Mouse (Mus musculus) urinary bladder, postnatal 4 days (tissue): ENCODE measurements at regions not wholly inside any gene's neighbourhood (a gene's known extent, or its start where the extent isn't known, plus 50 kb on each side); places are given as distances from the start of the nearest gene placed in this dataset.

ENCODE experiments used
- DNase-seq, 2 experiments: peaks; one replicate each; pipeline ENCODE4 v3.0.0; 2021 to 2022; ENCODE audit warnings: low spot score in 2 of 2

- no peak for DNase-seq
Measured at GRCm38 (mm10) chr14:23237376-23237775, 776.9 kb downstream of the Kcnma1 start.

- no peak for DNase-seq
Measured at GRCm38 (mm10) chr14:23198676-23199075, 815.6 kb downstream of the Kcnma1 start.

DNA sequence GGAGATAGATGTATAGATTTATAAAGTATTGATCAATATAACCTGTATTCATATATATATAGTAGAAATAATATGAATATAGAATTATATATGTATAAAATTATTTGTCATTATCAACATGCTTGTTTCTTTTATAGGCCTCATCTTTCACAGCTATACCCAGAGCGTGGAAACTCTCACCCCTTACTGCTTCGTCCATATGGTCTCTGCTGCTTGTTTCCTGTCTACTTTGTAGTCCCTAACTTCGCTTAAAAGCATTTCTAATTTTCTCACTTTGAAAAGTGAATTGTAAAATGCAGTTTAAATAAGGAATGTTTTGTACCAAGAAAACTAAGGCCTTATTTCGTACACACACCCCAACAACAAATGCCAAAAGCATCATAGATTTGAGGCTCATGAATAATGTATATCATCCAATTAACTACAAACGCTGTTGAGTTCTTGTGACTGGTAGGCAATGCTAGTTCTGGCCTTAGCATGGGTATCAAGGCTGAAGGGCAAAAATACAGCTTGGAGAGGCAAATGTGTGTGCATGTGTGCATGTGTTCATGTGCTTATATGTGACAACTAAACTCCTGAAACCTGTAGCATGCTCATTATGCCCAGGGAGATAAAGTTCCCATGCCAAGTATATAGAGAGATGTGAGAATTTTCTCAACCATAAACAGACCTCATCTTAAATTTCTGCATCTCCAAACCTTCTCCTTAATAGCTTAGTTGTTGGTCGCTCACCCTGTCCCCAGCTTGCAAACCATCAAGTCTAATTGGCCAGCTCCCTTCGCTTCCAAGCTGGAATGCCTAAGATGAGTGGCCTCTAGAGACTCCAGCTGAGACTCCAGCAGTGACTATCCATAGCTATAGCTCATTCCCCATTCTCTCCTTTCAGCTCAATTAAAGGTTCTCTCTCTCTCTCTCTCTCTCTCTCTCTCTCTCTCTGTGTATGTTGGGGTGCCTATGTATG is 819.4 kb downstream of the Kcnma1 start:
- DNase-seq = no peak

- DNase-seq = no peak
Measured at GRCm38 (mm10) chr14:23192566-23192965, 821.7 kb downstream of the Kcnma1 start.

DNA sequence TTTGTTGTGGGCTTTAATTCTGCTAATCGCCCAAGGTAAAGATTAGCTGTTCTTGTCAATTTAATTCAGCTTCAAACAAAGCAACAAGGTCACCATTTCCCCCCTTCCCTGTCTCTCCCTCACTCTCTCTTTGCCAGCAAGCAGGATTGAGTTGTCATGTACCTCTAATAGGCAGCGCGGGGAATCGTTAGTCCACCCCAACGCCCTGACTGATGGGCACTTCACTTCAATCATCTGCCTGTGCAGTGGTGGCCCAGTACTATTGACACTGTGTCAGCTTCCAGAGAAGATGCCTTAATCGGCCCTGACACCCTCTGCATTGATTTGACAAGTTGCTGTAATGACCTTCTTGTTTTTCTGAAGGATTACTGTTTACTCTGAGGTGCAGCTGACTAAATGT is 828.9 kb downstream of the Kcnma1 start:
- DNase-seq = no peak

DNA sequence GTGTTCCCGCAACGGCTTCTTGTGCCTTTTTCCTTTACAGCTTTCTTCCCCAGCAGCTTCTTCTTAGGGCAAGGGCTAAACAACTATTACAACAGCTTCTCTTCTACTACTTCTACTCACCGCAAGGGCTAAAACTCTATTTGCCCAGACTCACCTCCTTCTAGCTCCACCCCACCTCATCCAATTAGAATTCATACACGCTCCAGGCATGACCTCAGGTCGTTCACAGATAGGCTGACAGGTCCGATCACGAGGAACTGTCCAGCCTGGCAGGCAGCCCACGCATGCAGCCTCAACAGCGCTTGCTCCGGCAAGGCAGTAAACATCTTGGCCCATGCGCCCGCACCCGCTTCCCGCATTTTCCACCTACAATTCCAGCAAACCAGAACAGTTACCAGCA is 844.9 kb downstream of the Kcnma1 start:
- DNase-seq = no peak

DNA sequence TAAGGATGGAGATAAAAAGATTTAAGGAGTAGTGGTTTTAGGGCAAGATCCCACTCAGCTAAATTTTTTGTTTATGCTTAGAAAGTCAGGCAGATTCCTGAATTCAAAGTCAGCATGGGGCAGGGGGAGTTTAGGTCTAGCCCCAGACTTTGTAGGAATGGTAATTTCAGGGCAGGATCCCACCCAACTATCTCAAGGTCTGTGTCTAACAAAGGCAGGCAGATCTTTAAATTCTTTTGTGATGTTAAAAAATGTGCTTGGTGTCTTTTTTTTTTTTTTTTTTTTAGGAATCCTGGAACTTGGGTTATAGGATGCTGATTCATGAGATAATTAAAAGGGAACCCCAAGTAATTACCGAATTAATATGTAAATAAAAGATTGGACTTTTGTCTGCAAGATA is 853.7 kb downstream of the Kcnma1 start:
- DNase-seq = no peak

DNA sequence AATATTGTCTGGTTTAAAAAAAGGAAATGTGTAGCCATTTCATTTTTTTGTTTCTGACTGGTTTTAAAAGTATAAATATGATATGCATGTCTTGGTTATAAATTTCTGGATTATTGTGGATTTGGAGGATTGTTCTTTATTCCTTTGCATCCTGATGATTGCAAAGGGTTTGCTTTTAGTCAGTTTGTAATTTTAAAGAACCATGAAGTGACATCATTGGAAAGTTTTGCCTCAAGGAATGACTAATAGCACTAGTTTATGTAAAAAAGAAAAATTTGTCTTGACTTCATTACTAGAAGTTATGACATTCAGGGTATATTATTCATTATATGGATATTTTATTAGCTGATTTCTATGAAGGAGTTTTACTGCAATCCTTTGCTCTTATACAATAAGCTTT is 863.9 kb downstream of the Kcnma1 start:
- no peak for DNase-seq

DNA sequence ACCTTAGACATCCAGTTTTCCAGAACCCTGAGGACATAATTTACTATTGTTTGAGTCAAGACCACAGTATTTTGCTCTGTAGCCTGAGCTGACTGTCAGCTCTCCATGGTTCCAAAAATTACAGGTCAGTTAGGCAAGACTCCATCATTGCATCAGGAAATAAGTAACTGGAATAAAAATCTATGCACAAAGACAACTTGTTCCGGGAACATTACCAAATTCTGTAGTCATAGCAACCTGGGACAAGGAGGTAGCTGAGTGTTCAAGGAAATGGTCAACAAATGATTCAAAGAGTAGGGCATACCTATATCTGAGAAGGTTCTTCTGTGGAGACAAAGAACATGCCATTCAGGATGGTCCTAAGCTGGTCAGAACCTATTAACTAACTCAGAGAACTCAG is 867.3 kb downstream of the Kcnma1 start:
- DNase-seq = no peak

DNA sequence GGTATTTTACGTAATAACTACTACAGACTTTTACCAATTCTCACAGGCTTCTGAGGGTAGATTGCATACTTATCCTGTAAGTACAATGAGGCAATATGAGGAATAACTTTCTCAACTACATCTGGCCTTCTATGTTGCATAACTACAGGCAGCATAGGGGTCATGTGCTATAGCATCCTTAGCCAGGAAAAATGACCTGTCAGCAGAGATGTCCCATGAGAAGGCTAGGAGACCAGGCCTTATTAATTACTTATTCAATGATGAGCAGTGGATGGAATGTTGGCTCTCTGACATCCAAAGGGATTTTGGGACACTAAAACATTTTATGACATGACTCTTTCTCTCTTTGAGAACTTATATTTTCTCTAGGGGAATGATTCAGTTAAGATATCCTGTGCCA is 873.9 kb downstream of the Kcnma1 start:
- DNase-seq = no peak

DNA sequence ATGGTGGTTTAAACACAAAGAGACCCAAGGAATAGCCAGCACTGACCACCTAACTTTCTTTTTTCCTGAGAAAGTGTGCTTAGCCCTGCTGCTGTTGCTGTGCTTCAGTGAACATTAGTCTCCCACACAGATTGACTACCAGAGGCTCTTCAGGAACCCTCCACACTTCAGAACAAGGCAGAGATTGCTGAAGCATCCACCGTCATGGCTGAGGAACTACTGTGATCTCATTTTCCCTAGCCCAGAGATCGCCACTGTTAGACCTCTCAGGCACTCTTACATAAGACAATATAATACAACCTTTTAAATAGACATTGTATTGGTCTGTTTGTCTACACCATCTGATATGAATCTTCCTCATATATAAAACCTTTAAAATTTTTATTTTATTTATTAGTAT is 879.6 kb downstream of the Kcnma1 start:
- DNase-seq = no peak

GRCm38 (mm10) chr14:23131736-23132519 is 882.4 kb downstream of the Kcnma1 start:
- peak in 1 of 2 experiments; percentile 22 for DNase-seq

DNA sequence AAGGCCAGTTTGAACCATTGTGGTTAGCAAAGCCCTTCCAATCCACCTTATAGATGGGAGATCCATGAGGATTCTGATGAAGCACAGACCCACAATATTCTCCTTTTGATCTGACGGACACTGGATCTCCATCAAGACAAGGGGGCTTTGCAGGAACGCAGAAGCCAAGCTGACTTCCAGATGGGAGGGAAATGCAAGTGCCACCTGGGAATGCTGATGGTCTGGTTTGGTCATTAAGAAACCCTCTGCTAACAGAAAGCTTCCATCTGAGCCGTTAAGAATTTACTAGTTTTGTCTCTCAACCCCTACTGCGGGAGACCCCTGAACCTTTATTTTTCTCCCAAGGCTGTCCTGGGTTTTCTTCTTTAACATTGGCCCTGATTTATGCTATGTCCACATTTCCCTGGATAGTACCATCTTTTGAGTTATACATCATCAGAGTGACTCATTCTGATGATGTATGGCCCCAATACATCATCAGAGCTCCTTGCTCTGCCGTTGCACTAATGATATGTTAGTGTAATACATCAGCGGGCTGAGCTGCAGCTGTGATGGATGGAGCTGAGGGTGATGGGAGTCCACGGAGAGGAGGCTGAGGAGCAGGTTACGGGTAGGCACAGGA is 898.3 kb downstream of the Kcnma1 start:
- DNase-seq = no peak

GRCm38 (mm10) chr14:23114910-23115309 is 899.4 kb downstream of the Kcnma1 start:
- DNase-seq = no peak

DNA sequence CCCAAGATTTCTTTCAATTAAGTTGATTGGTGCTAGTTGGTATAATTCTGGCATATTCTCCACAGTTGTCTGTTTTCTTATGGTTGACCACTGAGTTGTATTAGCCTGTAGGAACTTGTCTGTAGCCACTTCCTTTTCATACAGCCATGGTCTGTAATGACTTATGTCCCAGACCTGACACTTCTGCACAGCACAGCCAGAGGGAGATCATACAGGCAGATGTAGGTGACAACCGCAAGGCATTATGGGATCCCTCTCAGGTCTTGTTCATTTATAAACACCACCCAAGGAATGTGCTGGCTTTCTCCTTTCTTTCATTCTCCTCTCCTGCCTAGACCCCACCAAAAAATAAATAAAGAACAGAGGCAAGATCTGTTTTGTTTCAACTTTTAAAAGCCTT is 899.8 kb downstream of the Kcnma1 start:
- DNase-seq = no peak

DNA sequence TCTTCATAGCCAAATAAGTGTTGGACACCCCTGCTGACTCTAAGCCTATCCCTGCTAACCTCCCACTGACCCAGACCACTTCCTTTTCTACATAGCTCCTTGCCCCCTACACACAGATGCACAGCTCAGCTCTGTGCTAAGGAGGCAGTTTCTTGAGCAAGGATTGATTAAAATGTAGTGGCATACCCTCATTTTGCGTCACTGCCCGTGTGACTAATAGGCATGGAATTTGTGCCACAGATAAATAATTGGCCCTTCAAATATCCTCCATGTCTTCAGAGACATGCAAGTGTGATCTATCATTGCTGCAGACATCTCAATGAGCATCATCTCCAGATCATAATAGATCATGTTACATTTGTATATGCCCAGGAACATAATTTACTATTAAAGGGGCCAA is 901.9 kb downstream of the Kcnma1 start:
- no peak for DNase-seq

- DNase-seq = no peak
Measured at GRCm38 (mm10) chr14:23108590-23108989, 905.7 kb downstream of the Kcnma1 start.

DNA sequence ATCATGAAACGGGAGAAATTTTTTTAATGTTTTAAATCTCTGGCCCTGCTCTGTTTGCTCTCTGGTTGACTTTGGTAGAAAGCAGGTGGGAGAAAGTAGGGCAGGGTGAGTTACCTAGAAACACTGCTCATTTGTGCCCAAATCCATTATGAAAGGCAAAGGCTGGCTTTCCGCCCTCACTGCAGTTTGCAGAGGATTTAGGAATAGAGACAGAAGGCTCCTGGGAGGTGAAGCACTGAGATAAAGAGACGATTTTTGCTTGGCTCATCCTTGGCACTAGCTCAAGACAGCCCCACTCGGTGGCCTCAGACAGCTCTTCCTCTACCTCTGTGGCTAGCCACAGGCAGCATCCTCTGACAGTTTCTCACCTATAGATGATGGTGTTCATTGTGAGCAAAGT is 906.8 kb downstream of the Kcnma1 start:
- DNase-seq = no peak
